Mouse (Mus musculus) megakaryocyte, adult 5-6 weeks (primary cell): ENCODE data around the gene Traf3ip2. TPM values are rescaled to one million over a fixed set of nuclear protein-coding genes. Genes with fewer than 3 reads are reported as not detected.

Source experiments
- ATAC-seq: 2 replicates; pipeline ENCODE4 v1.8.0; 2016; ENCODE audit warnings: mild to moderate bottlenecking, inconsistent platforms; ENCODE audit not compliant: poor library complexity, severe bottlenecking
- total RNA-seq, 2 experiments: library from RNA; stranded (forward) in 1 of 2; stranded (reverse) in 1 of 2; fragments of 153-499, 151-499 nt in 1 of 2; fragments of 221-1000, 200-1000 nt in 1 of 2; gene quantifications; 2 replicates each; pipeline versions ENCODE4 v1.2.3 to v1.2.4; 2015 to 2017

The Traf3ip2 gene
- total RNA-seq (2015) (8.8 and 12.3 TPM in 2 replicates), total RNA-seq (2017) (1.7 and 2.9 TPM in 2 replicates)

- no peak for ATAC-seq
Observed at GRCm38 (mm10) chr10:39612633-39612988, at the start of gene Traf3ip2. Gene Traf3ip2, plus strand, starts transcription at chr10:39612934.

DNA sequence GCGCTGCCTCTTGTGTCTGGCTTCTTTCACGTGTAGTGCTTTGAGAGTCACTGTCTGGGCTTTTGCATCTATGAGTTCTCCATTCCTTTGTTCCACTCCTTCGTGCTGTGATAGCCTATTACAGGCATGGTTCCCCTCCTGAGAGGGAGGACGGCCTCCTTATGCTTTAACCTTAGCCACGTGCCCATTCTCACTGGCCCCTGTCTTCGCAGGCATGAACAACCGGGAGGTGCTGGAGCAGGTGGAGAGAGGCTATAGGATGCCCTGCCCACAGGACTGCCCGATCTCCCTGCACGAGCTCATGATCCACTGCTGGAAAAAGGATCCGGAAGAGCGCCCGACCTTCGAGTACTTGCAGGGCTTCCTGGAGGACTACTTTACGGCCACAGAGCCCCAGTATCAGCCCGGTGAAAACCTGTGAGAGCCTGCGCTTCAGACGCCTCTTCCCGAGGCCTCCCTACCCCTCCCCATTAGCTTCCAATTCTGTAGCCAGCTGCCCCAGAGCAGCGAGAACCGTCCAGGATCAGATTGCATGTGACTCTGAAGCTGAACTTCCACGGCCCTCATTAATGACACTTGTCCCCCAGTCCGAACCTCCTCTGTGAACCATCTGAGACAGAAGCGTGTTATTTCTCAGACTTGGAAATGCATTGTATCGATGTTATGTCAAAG lies 49.0 kb upstream of the Traf3ip2 start:
- no peak for ATAC-seq

DNA sequence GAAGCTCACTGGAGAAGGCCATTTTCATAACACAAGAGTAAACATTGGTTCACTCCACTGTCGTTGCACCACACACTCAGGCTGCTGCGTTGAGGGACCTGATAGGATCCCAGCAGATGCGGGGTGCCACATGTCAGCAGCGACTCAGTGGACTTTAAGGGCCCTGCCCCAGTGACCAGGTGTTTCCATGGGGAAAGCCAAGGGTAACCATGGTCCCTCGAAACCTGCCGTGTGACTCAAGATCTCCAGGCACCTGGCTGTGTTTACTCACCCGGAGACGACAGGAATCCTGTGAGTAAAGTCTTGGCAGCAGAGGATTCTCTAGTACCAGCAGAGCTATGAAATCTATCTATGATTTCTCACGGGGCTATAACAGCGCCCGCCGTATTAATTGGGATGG lies 45.8 kb upstream of the Traf3ip2 start:
- no peak for ATAC-seq

DNA sequence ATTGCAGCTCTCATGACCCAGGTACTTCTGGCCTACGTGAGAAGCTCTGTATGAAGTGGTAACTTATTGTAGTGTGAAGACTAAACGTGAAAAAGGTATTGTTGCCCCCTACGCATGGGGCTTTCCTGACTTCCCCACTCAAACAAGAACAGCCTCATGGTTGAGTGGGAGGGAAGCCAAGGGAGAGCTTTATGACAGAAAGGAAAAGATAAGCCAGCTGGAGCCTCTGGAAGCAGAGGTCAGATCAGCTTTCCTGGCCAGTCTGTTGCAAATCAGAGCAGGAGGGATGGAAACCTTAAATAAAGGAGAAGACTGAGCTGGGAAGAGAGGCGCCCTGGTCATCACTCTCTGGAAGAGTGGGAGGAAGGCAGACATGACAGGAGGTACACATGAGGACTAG lies 43.7 kb upstream of the Traf3ip2 start:
- no peak for ATAC-seq

DNA sequence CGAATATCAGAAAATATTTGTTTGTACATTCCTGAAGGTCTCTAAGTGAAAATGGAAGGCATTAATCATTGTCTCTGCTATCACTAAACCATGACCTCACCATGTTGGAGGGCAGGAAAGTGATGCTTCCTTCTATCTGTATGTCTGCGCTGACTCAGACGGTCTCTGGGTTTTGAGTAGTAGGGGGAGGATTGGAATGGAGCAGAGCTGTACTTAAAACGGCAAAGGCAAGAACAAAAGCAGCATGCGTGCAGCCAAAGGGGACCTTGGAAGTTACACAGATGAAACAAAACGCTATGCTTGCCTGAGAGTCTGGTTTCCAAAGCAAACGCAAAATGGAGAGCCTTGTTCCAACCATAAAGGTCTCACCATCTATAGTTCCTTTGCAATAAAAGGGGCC lies 41.7 kb upstream of the Traf3ip2 start:
- no peak for ATAC-seq

- ATAC-seq: no peak
Observed at GRCm38 (mm10) chr10:39572050-39572671, 40.6 kb upstream of the Traf3ip2 start.

DNA sequence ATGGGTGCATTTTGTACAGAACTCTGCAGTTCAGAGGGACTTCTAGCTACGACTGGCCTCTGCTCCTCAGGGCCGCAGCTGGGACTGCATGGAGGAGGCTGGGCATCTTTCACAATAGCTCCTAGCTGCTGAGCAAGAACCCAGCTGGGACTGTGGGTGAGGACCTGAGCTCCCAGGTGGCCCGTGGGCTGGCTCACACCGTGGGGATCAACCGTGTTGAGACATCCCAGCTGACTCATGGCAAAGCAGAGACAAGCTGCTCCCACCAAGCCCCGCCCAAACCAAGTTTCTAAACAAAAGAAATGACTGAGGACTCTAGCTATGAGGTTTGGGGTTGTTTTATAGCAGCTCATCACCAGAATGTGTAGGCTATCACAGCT lies 40.1 kb upstream of the Traf3ip2 start:
- ATAC-seq: no peak

GRCm38 (mm10) chr10:39576466-39576865 lies 36.3 kb upstream of the Traf3ip2 start:
- ATAC-seq: no peak

DNA sequence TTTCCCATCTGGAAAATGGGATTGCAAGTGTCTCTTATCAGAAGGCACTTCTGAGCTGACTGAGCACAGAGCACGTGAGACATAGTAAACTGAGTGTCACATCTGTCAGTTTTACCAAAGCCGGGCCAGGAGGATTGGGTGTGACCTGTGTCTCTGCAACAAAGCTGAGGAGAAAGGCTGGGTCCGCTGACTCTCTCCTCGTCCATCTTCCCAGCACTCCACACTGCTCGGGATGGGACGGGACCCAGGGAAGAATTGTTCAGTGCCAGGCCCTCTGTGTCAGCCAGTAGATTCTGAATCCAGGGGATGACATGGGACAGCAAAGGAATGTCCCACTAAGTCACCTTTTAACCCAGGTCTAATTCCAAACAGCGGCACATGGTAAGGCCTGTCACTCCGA lies 32.3 kb upstream of the Traf3ip2 start:
- ATAC-seq: no peak

- ATAC-seq: no peak
Observed at GRCm38 (mm10) chr10:39582385-39582784, 30.3 kb upstream of the Traf3ip2 start.

DNA sequence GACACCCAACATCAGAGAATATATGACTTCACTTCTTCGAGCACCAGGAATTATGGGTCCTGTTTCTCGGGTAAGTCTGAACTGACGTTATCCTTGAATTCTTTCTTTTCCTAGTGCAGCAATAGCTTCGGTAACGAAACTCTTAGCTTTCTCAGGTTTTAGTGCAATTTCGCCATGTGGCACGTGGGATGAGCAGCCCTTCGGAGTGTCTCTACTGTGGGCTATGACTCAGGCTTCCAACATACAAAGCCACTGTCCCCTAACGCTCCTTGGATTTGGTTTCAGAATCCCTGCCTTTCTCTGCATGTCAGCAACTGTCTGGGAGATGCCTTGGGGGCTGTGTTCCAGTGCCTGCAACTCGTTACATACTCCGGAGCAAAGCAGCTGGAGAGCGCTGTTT lies 29.0 kb upstream of the Traf3ip2 start:
- no peak for ATAC-seq

DNA sequence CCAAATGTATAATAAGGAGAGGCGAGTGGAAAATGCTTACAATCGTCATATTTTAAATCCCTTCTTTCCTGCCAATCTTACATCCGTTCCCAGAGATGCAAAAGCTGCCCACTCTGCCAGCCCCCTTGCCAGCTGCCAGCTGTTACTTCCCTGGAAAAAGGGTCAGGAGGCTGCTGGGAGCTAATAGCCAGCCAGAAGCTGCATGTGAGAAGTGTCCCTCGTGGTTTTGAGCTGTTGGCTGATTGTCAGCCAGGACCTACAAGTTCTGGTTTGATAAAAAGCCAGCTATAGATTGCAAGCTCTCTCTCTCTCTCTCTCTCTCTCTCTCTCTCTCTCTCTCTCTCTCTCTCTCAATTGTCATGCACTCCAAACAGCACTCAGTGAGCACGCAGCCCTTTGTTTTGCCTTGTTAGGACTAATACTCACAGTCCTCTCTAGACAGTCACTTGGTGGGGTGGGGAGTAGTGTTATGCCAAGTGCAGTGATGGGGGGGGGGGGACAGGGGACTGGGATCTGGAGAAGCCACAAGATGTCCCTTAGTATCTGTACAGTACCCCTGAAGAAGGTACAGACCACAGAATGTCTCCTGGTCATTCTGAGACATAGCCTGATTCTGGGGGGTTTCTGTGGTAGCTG lies 25.3 kb upstream of the Traf3ip2 start:
- ATAC-seq: no peak

- no peak for ATAC-seq
Observed at GRCm38 (mm10) chr10:39587973-39588746, 24.6 kb upstream of the Traf3ip2 start.

DNA sequence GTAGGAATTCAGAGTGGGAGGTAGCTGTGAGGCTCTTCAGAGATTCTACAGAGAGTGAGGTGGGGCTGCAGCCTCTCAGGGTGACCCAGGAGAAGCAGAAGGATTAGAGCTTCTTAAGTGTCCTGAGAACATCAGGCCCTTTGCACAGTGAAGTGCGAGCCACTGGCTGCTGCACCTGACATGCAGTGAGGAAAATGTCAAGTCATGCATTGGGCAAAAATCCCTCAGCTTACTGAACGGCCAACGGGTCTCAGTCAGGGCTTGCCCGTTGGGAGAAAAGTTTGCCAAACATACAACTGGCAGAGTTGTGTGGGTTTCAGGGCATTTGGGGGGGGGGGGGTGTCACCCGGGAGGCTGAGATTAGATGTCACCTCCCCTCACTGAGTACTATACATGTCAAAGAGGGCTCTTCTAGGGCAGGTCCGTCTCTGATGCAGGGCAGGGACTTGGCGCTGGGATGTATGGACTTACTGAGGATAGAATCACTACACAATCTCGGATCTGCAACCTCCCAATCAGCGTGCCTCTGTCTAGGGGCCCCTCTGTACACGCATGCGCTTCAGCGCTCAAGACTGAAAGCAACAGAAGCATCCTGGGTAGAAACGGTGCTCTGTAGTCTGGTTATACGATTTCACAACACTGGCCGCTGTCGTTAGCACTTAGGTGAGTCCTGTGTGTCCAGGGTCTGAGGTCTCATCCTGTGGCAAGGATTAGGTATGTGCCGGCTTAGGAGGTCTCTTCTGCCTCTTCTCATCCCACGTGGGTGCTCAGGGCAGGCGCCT lies 22.8 kb upstream of the Traf3ip2 start:
- ATAC-seq: peak; percentile 50

DNA sequence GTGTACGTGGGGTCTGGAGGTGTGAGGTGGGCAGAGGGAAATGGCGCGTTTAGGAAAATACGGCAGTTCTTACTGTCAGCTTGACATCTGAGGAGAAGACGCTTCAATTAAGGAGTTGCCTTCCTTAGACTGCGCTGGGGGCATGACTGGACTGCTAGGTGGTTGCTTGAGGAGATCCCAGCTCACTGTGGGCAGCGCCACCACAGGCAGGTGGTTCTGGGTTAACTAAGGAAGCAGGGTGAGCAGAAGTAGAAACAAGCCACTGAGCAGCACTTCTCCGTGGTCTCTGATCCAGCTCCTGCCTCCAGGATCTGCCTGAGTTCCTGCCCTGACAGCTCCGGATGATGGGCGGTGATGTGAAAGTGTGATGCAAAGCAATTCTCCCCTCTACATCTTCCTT lies 22.1 kb upstream of the Traf3ip2 start:
- ATAC-seq: peak; percentile 42; the same call in 1 of the 2 replicates

GRCm38 (mm10) chr10:39592501-39592900 lies 20.2 kb upstream of the Traf3ip2 start:
- ATAC-seq: no peak

GRCm38 (mm10) chr10:39594716-39595115 lies 18.0 kb upstream of the Traf3ip2 start:
- no peak for ATAC-seq

DNA sequence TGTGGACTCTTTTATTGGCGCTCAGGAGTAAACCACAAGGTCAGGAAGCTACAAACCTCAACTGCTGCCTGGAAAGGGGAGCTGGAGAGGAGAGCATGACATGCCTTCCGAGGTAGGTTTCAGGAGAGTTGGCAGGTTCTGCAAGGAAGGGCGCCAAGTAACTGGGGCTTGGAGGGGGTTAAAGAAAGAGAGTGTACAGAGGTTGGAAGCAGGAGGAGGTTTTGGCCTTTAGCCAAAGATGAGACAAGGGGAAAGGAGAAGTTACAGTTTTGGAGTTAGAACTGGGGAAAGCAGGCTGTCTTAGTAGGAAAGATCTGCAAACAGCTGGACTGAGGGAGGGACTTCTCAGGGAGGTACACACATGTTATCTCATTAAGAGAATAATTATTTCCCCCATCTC lies 16.9 kb upstream of the Traf3ip2 start:
- no peak for ATAC-seq

DNA sequence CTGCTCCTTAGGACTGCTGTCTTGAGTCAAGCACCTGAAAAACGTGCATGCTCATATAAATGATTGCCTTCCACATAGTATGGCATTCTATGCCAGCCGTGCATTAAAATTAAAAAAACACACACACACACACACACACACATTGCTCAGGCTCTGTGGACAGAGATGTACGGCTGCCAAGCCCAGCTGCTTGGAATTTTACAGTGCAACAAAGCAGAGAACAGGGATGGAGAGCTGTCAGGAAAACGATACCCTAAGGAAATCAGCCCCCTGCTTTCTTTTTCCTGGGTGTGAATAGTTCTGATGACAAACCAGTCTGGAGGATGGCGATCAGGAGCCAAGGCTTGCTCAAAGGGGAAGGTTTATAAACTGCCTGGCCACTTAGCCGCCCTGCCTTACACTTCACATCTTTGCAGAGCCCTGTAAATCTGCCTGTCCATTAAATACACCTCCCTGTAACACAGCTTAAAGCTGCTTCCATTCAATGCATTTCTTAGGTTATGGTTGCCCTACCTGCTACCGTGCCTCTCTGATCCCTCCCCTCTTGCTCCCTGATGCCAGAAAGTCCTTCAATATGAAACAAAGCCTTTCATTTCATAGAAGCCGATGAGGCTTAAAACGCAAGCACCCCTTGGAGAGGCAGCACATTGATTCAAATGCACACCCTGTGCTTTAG lies 15.5 kb upstream of the Traf3ip2 start:
- ATAC-seq: no peak

GRCm38 (mm10) chr10:39597792-39598183 lies 14.9 kb upstream of the Traf3ip2 start:
- no peak for ATAC-seq
